Mouse (Mus musculus) heart, embryonic 10.5 days (tissue): ENCODE measurements around the gene Arl15. TPM values are rescaled to one million over a fixed set of nuclear protein-coding genes. Genes with fewer than 3 reads are reported as not detected.
A peak's percentile ranks its signal among the peaks of the same experiment; 100 is the strongest.

ENCODE experiments used
- DNase-seq: peaks from one replicate; pipeline ENCODE4 v3.0.0-alpha.2; 2017; ENCODE audit warnings: low spot score
- H3K27ac ChIP-seq: fragments of 300-500 bp; sonication (generic); 2 replicates; pipeline ENCODE4 v1.5.1; 2016; ENCODE audit warnings: mild to moderate bottlenecking
- H3K27me3 ChIP-seq: fragments of 300-500 bp; sonication (generic); 2 replicates; pipeline ENCODE4 v1.6.1; 2016; ENCODE audit warnings: mild to moderate bottlenecking; ENCODE audit not compliant: poor library complexity, insufficient read depth, severe bottlenecking
- H3K36me3 ChIP-seq: fragments of 300-500 bp; sonication (generic); 2 replicates; pipeline ENCODE4 v1.6.1; 2016; ENCODE audit warnings: mild to moderate bottlenecking, moderate library complexity
- H3K4me1 ChIP-seq: fragments of 300-500 bp; sonication (generic); 2 replicates; pipeline ENCODE4 v1.6.1; 2016; ENCODE audit warnings: mild to moderate bottlenecking
- H3K4me3 ChIP-seq: fragments of 300-500 bp; sonication (generic); 2 replicates; pipeline ENCODE4 v1.5.1; 2016; ENCODE audit warnings: mild to moderate bottlenecking, moderate library complexity
- H3K9me3 ChIP-seq: fragments of 300-500 bp; sonication (generic); 2 replicates; pipeline ENCODE4 v1.6.1; 2016; ENCODE audit warnings: mild to moderate bottlenecking, moderate library complexity
- WGBS: fragments of 180-500 bp; shearing (Covaris S2); methylation state at CpG from one replicate; pipeline ENCODE4 v1.1.7; 2016; 5-methylcytosine and 5-hydroxymethylcytosine counted together
- polyA plus RNA-seq: library from polyadenylated mRNA; unstranded; fragments of >200 nt; fragmentation: Nextera tagmentation; extraction: Ambion mirVana; gene quantifications from 2 replicates; pipeline ENCODE4 v1.2.1, GENCODE M21; 2016

Arl15 gene
- polyA plus RNA-seq, 1 experiment from 2014 or later = 8.9 TPM

GRCm38 (mm10) chr13:113995490-113996236, 201.4 kb downstream of the Arl15 start:
- Histone ChIP-seq H3K36me3 (no peaks in the 10 kb centered on the region), H3K4me1 (peaks cover 9% of the 10 kb centered on the region), H3K27ac (no peak overlapping the region), H3K4me3 (no peak overlapping the region), H3K9me3 (no peaks in the 10 kb centered on the region), H3K27me3 (no peaks in the 10 kb centered on the region)
- no peak for DNase-seq
- 87% methylated on average over 9 of the region's 9 CpGs for WGBS

DNA sequence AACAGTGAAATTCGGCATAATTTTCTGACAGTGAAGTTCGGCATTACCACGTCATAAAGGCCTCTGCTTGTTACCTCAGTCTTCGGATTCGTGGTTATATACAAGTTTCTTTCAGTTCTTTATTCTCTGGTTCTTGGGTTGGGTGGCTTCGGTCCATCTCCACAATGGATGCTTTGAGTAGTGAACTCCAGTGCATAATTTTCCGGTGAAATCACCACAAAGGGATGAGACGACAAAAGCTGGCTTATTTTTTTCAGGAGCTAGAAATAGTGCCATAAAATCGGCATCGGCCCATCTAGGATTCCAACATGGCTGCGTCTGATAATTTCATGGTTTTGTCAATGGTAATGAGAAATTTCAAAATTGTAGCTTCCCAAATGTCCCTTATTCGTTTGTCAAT, 204.5 kb downstream of the Arl15 start:
- H3K27me3 ChIP-seq = no peaks in the 10 kb centered on the region
- WGBS = 93% methylated on average over 12 of the region's 12 CpGs
- no peak overlapping the region for H3K27ac ChIP-seq
- no peak for DNase-seq
- H3K4me1 ChIP-seq = peaks cover 9% of the 10 kb centered on the region
- no peaks in the 10 kb centered on the region for H3K9me3 ChIP-seq
- no peaks in the 10 kb centered on the region for H3K36me3 ChIP-seq
- no peak overlapping the region for H3K4me3 ChIP-seq

GRCm38 (mm10) chr13:114003463-114003862, 209.2 kb downstream of the Arl15 start:
- 87% methylated on average over 10 of the region's 10 CpGs for WGBS

GRCm38 (mm10) chr13:114004191-114004590, 209.9 kb downstream of the Arl15 start:
- 87% methylated on average over 6 of the region's 6 CpGs for WGBS
- no peak for DNase-seq

More at GRCm38 (mm10) chr13:114003463-114003862, 209.2 kb downstream of the Arl15 start:
- Histone ChIP-seq H3K9me3 (no peaks in the 10 kb centered on the region), H3K4me3 (no peak overlapping the region), H3K4me1 (no peaks in the 10 kb centered on the region), H3K36me3 (no peaks in the 10 kb centered on the region), H3K27me3 (no peaks in the 10 kb centered on the region), H3K27ac (no peak overlapping the region)
- no peak for DNase-seq

DNA sequence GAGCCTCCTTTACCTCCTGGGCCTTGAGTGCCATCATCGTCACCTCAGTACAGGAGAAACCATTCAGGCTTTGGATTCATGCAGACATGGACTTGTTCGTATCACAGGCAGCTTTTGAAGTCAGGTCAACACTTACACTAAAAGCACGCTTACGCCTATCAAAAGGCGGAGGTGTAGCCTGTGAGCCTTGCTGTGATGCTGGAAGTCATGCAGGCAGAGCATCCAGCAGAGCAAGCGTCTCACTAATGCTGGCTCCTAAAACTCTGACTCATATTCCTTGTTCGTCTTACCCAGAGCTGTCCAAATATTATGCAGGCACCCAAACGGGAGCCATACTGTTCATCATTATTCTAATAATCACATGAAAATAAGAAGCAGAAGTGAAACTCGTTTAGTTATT, 215.5 kb downstream of the Arl15 start:
- Histone ChIP-seq H3K4me3 (no peak overlapping the region), H3K27me3 (no peaks in the 10 kb centered on the region), H3K4me1 (peaks cover 3% of the 10 kb centered on the region; the same call in 1 of the 2 replicates), H3K36me3 (no peaks in the 10 kb centered on the region), H3K9me3 (no peaks in the 10 kb centered on the region), H3K27ac (no peak overlapping the region)
- 70% methylated on average over 9 of the region's 9 CpGs for WGBS
- DNase-seq = no peak

More at GRCm38 (mm10) chr13:114004191-114004590, 209.9 kb downstream of the Arl15 start:
- Histone ChIP-seq H3K36me3 (no peaks in the 10 kb centered on the region), H3K4me1 (no peaks in the 10 kb centered on the region), H3K4me3 (no peak overlapping the region), H3K9me3 (no peaks in the 10 kb centered on the region), H3K27ac (no peak overlapping the region), H3K27me3 (no peaks in the 10 kb centered on the region)

- Histone ChIP-seq H3K4me1 (peaks cover 3% of the 10 kb centered on the region; the same call in 1 of the 2 replicates), H3K27ac (no peak overlapping the region), H3K27me3 (no peaks in the 10 kb centered on the region), H3K4me3 (no peak overlapping the region), H3K36me3 (no peaks in the 10 kb centered on the region), H3K9me3 (no peaks in the 10 kb centered on the region)
- no peak for DNase-seq
- WGBS = 89% methylated on average over 9 of the region's 9 CpGs
Measured at GRCm38 (mm10) chr13:114010521-114010920, 216.2 kb downstream of the Arl15 start.

DNA sequence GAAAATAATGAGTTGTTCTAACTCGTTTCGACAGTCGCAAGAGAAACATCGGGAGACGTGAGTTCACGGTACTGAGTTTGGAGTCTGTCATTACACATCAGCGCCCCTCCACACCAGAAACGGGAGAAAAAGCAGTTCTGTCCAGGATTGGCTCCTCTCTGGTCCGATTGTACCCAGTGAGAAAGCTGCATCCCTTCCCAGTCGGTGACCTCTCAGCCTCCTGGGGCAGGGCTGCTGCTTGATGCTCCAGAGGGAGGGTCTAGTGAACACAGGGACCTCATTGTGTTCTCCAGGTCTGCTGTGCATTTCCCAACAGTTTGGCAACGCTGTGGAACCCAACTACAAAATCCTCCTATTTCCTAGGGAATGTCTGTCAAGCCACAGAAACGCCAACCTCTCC, 216.7 kb downstream of the Arl15 start:
- no peak overlapping the region for H3K27ac ChIP-seq
- H3K9me3 ChIP-seq = no peaks in the 10 kb centered on the region
- no peaks in the 10 kb centered on the region for H3K27me3 ChIP-seq
- peaks cover 3% of the 10 kb centered on the region; the same call in 1 of the 2 replicates for H3K4me1 ChIP-seq
- no peaks in the 10 kb centered on the region for H3K36me3 ChIP-seq
- no peak overlapping the region for H3K4me3 ChIP-seq
- 72% methylated on average over 12 of the region's 12 CpGs for WGBS
- no peak for DNase-seq

GRCm38 (mm10) chr13:114017928-114018327, 223.6 kb downstream of the Arl15 start:
- no peaks in the 10 kb centered on the region for H3K27me3 ChIP-seq
- peak overlapping the region; percentile 66; the same call in 1 of the 2 replicates for H3K27ac ChIP-seq
- H3K36me3 ChIP-seq = no peaks in the 10 kb centered on the region
- peak overlapping the region; percentile 25; the same call in 1 of the 2 replicates for H3K4me3 ChIP-seq
- WGBS = 42% methylated on average over 8 of the region's 8 CpGs
- H3K4me1 ChIP-seq = no peaks in the 10 kb centered on the region; the same call in 1 of the 2 replicates
- H3K9me3 ChIP-seq = no peaks in the 10 kb centered on the region
- no peak for DNase-seq

DNA sequence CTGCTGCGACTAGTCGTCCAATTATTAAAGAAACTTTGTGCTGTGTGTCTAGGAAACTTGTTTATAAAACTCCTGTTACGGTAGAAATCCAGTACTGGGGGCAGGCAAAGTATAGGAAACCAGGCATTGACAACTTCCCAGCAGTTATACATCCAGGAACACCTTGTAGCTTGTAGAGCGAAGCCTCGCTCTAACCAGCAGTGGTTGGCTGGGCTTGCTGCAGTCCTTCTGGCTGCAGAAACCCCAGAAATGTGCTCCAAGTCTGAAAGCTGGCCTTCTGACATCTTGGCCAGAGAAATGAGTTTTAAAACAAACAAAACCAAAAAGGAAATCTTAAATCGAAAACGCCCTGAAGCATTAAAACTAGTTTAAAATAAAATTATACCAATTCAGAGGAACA, 229.2 kb downstream of the Arl15 start:
- no peaks in the 10 kb centered on the region for H3K27me3 ChIP-seq
- no peak overlapping the region for H3K27ac ChIP-seq
- no peak overlapping the region for H3K4me3 ChIP-seq
- no peaks in the 10 kb centered on the region for H3K4me1 ChIP-seq
- WGBS = 94% methylated on average over 7 of the region's 7 CpGs
- DNase-seq = no peak
- H3K36me3 ChIP-seq = no peaks in the 10 kb centered on the region
- H3K9me3 ChIP-seq = no peaks in the 10 kb centered on the region

DNA sequence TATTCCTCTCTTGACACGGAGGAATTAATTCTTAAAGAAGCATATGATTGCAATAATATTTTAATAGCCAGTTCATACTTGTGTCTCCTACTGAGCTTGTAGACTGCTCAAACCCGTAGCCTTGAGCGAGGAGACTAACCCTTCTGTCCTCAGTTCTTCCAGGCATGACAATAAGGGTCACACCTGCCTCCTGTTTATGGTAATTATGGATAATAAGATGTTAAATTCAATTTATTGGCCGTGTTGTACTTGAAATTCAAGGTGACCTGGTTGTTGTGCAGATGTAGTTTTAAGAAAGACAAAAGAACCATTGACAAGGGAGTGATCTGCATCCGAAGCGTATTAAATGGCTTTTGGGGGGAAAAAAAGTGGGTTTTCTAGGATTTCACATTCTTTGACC, 232.0 kb downstream of the Arl15 start:
- Histone ChIP-seq H3K27me3 (no peaks in the 10 kb centered on the region), H3K4me3 (no peak overlapping the region), H3K27ac (no peak overlapping the region), H3K4me1 (no peaks in the 10 kb centered on the region), H3K36me3 (no peaks in the 10 kb centered on the region), H3K9me3 (no peaks in the 10 kb centered on the region)
- DNase-seq = no peak
- 85% methylated on average over 6 of the region's 6 CpGs for WGBS

- Histone ChIP-seq H3K27me3 (no peaks in the 10 kb centered on the region), H3K27ac (no peak overlapping the region), H3K4me3 (no peak overlapping the region), H3K9me3 (no peaks in the 10 kb centered on the region), H3K36me3 (no peaks in the 10 kb centered on the region), H3K4me1 (no peaks in the 10 kb centered on the region)
- WGBS = 93% methylated on average over 7 of the region's 7 CpGs
- no peak for DNase-seq
Measured at GRCm38 (mm10) chr13:114026751-114027150, 232.4 kb downstream of the Arl15 start.

- Histone ChIP-seq H3K36me3 (no peaks in the 10 kb centered on the region), H3K4me1 (peaks cover 11% of the 10 kb centered on the region; the same call in 1 of the 2 replicates), H3K4me3 (no peak overlapping the region), H3K9me3 (no peaks in the 10 kb centered on the region), H3K27ac (no peak overlapping the region), H3K27me3 (no peaks in the 10 kb centered on the region)
- DNase-seq = no peak
- 38% methylated on average over 10 of the region's 10 CpGs for WGBS
Measured at GRCm38 (mm10) chr13:114048071-114048470, 253.8 kb downstream of the Arl15 start.

DNA sequence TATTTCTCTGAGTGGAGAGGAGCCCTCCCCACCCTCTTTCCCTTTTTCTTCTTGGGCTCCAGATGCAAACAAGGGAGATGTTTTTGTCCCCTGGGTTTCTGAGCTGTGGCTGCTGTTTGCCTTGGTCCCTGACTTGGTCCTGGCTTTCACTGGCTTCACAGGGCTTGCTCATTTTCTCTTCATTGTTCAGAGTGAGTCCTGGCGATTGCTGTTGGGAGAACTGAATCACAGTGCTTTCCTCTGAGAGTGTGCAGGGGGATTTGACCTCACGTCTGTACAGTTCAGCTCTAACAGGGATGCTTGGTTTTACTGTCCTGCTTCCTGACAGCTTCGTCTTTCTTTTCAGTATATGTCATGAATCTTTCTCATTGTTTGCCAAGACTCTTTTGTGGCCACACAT, 254.4 kb downstream of the Arl15 start:
- peaks cover 11% of the 10 kb centered on the region; the same call in 1 of the 2 replicates for H3K4me1 ChIP-seq
- DNase-seq = no peak
- no peaks in the 10 kb centered on the region for H3K9me3 ChIP-seq
- H3K27ac ChIP-seq = no peak overlapping the region
- 51% methylated on average over 3 of the region's 3 CpGs for WGBS
- no peak overlapping the region for H3K4me3 ChIP-seq
- H3K27me3 ChIP-seq = no peaks in the 10 kb centered on the region
- H3K36me3 ChIP-seq = no peaks in the 10 kb centered on the region
